Mouse (Mus musculus) bone marrow, adult 2 months (tissue): ENCODE data around the gene Plekhj1. TPM values are rescaled to one million over a fixed set of nuclear protein-coding genes. Genes with fewer than 3 reads are reported as not detected.
A peak's percentile ranks its signal among the peaks of the same experiment; 100 is the strongest.
"Not testable (repeated sequence)": the region's sequence is repeated elsewhere in the genome, so short reads cannot be mapped to it uniquely, and the experiment has no call there.

Experiments
- H3K27ac ChIP-seq: fragments of 200-500 bp; 2 replicates; pipeline ENCODE4 v1.5.1; 2012; ENCODE audit warnings: low read depth, mild to moderate bottlenecking, control low read depth, inconsistent platforms, low read length; ENCODE audit not compliant: control insufficient read depth, poor library complexity, insufficient read depth
- H3K4me1 ChIP-seq: fragments of 200-500 bp; 2 replicates; pipeline ENCODE4 v1.6.1; 2011; ENCODE audit warnings: low read length; ENCODE audit not compliant: control insufficient read depth, insufficient read depth
- H3K4me3 ChIP-seq: fragments of 200-500 bp; replicated peaks from 2 replicates; pipeline ENCODE3; 2011; ENCODE audit warnings: mild to moderate bottlenecking, low read depth, low read length, control low read depth; ENCODE audit not compliant: control insufficient read depth
- CTCF ChIP-seq: fragments of 200-500 bp; IDR thresholded peaks from 2 replicates; pipeline ENCODE4 v1.5.1; 2011; ENCODE audit warnings: low read length, control low read depth; ENCODE audit not compliant: control insufficient read depth, insufficient read depth
- POLR2A ChIP-seq: fragments of 200-500 bp; IDR thresholded peaks from 2 replicates; pipeline ENCODE4 v1.6.1; 2011; ENCODE audit warnings: low read depth, mild to moderate bottlenecking, control low read depth, low read length, borderline replicate concordance; ENCODE audit not compliant: control insufficient read depth
- WGBS: fragments of 180-500 bp; shearing (Covaris S2); methylation state at CpG from one replicate; pipeline ENCODE4 v1.1.7; 2018; 5-methylcytosine and 5-hydroxymethylcytosine counted together
- polyA plus RNA-seq: library from polyadenylated mRNA; stranded (reverse); fragments of >200 nt; gene quantifications from 2 replicates; pipeline ENCODE4 v1.2.4, GENCODE M21; 2011; ENCODE audit warnings: low replicate concordance; ENCODE audit not compliant: missing spikeins, insufficient read depth, insufficient read length

Gene Plekhj1
- polyA plus RNA-seq, 1 experiment = 186 TPM

GRCm38 (mm10) chr10:80819406-80819805 is 21.0 kb upstream of the Plekhj1 start:
- Histone ChIP-seq H3K4me3 (no peak overlapping the region), H3K27ac (peak overlapping the region; percentile 87), H3K4me1 (peaks cover 4% of the 10 kb centered on the region)
- 73% methylated on average over 3 of the region's 3 CpGs for WGBS
- no peak for TF ChIP-seq CTCF
- TF ChIP-seq POLR2A = no peak

- peaks cover 3% of the 10 kb centered on the region for H3K4me1 ChIP-seq
- WGBS = 59% methylated on average over 6 of the region's 6 CpGs
- H3K4me3 ChIP-seq = no peak overlapping the region
- TF ChIP-seq POLR2A (no peak), CTCF (no peak)
- peak overlapping the region; percentile 78; the same call in 1 of the 2 replicates for H3K27ac ChIP-seq
These were observed 20.3 kb upstream of the Plekhj1 start for GRCm38 (mm10) chr10:80818599-80819281.

- not testable (repeated sequence) for H3K4me1 ChIP-seq, H3K4me3 ChIP-seq
- H3K27ac ChIP-seq = peak overlapping the region; percentile 78; the same call in 1 of the 2 replicates
- 82% methylated on average over 7 of the region's 7 CpGs for WGBS
These were observed 19.5 kb upstream of the Plekhj1 start for GRCm38 (mm10) chr10:80817955-80818354.

GRCm38 (mm10) chr10:80817164-80817563 is 18.7 kb upstream of the Plekhj1 start:
- Histone ChIP-seq H3K27ac (no peak overlapping the region), H3K4me3 (no peak overlapping the region), H3K4me1 (peaks cover 3% of the 10 kb centered on the region)
- 77% methylated on average over 2 of the region's 2 CpGs for WGBS
- TF ChIP-seq CTCF (no peak), POLR2A (no peak)

- not testable (repeated sequence) for H3K4me3 ChIP-seq, H3K4me1 ChIP-seq, H3K27ac ChIP-seq
- WGBS = 38% methylated on average over 3 of the region's 3 CpGs
These were observed 17.9 kb upstream of the Plekhj1 start for GRCm38 (mm10) chr10:80816303-80816702.

- WGBS = 57% methylated on average over 7 of the region's 7 CpGs
- no peak overlapping the region for H3K4me3 ChIP-seq
- peaks cover 3% of the 10 kb centered on the region for H3K4me1 ChIP-seq
- TF ChIP-seq CTCF = no peak
- no peak for TF ChIP-seq POLR2A
- no peak overlapping the region for H3K27ac ChIP-seq
These were observed 16.4 kb upstream of the Plekhj1 start for GRCm38 (mm10) chr10:80814800-80815199.

- Histone ChIP-seq H3K27ac (no peak within 1 kb of the TSS), H3K4me1 (peaks cover 3% of the 10 kb centered on the region), H3K4me3 (no peak within 1 kb of the TSS)
- WGBS = 89% methylated on average over 4 of the region's 4 CpGs
- no peak for TF ChIP-seq POLR2A
- no peak for TF ChIP-seq CTCF
These were observed 14.9 kb upstream of the Plekhj1 start, which contains the start of gene Jsrp1 for GRCm38 (mm10) chr10:80813366-80813765. Jsrp1 (minus strand) TSS chr10:80813498.

- TF ChIP-seq POLR2A = no peak
- no peak overlapping the region for H3K4me3 ChIP-seq
- no peaks in the 10 kb centered on the region for H3K4me1 ChIP-seq
- no peak overlapping the region for H3K27ac ChIP-seq
- 73% methylated on average over 5 of the region's 5 CpGs for WGBS
These were observed 14.1 kb upstream of the Plekhj1 start for GRCm38 (mm10) chr10:80812391-80813041.

GRCm38 (mm10) chr10:80810084-80810483 is 11.7 kb upstream of the Plekhj1 start:
- no peak overlapping the region for H3K27ac ChIP-seq
- H3K4me3 ChIP-seq = no peak overlapping the region
- WGBS = 29% methylated on average over 20 of the region's 20 CpGs
- H3K4me1 ChIP-seq = no peaks in the 10 kb centered on the region
- TF ChIP-seq POLR2A = no peak
- no peak for TF ChIP-seq CTCF
